In genomic region chr11:120013174-120013711, GRCm38 (mm10) we compare ENCODE assay signal across 8 mouse cellular contexts. TPM values are rescaled to one million over a fixed set of nuclear protein-coding genes. Genes with fewer than 3 reads are reported as not detected.
DNase-seq lines count a peak whose midpoint lies in the region; ATAC-seq and TF ChIP-seq lines count a peak whose summit lies in the region.

No protein-coding gene starts in this region.

- H3K9me3 ChIP-seq in heart, embryonic 12.5 days (replicated peaks): no peaks in the 10 kb centered on the region
- H3K9me3 ChIP-seq in kidney, postnatal 0 days (replicated peaks; ENCODE audit: low read length): no peaks in the 10 kb centered on the region
- H3K9me3 ChIP-seq in stomach, embryonic 15.5 days: no peaks in the 10 kb centered on the region

- peaks cover 33% of the 10 kb centered on the region for H3K27me3 ChIP-seq in C2C12 (ENCODE audit: control insufficient read depth, insufficient read depth, insufficient read length)
- H3K27me3 ChIP-seq in heart, embryonic 12.5 days (replicated peaks): peaks cover 23% of the 10 kb centered on the region
- no peaks in the 10 kb centered on the region for H3K27me3 ChIP-seq in kidney, postnatal 0 days (ENCODE audit: insufficient read depth, low read length)
- H3K27me3 ChIP-seq in liver, adult 2 months (ENCODE audit: control insufficient read depth, insufficient read depth, low read length): no peaks in the 10 kb centered on the region
- H3K27me3 ChIP-seq in stomach, embryonic 15.5 days (replicated peaks): no peaks in the 10 kb centered on the region

- no peaks in the 10 kb centered on the region for H3K36me3 ChIP-seq in C2C12 (ENCODE audit: control insufficient read depth, insufficient read depth)
- H3K36me3 ChIP-seq in heart, embryonic 12.5 days: no peaks in the 10 kb centered on the region
- no peaks in the 10 kb centered on the region for H3K36me3 ChIP-seq in kidney, postnatal 0 days (ENCODE audit: insufficient read depth, low read length)
- H3K36me3 ChIP-seq in liver, adult 2 months (ENCODE audit: control insufficient read depth, insufficient read depth, low read length): no peaks in the 10 kb centered on the region
- H3K36me3 ChIP-seq in stomach, embryonic 15.5 days: no peaks in the 10 kb centered on the region

- TF ChIP-seq CTCF in C2C12 (IDR thresholded peaks at IDR 0.05; ENCODE audit: control insufficient read depth, insufficient read depth, insufficient read length): peak; percentile 52
- peak; percentile 70; the same call in 1 of the 2 replicates for TF ChIP-seq CTCF in embryonic fibroblast, embryonic 13.5 days (IDR thresholded peaks at IDR 0.05; ENCODE audit: borderline replicate concordance, insufficient read depth, low read length)
- peak; percentile 86 for TF ChIP-seq CTCF in kidney, postnatal 0 days (IDR thresholded peaks at IDR 0.05; ENCODE audit: low read depth)
- TF ChIP-seq CTCF in liver, adult 2 months (IDR thresholded peaks at IDR 0.05; ENCODE audit: low read depth, low read length): peak; percentile 74

- H3K9ac ChIP-seq in heart, embryonic 12.5 days: peak overlapping the region; percentile 58; the same call in 1 of the 2 replicates
- peak overlapping the region; percentile 56 for H3K9ac ChIP-seq in kidney, postnatal 0 days (ENCODE audit: low read depth, low read length)
- peak overlapping the region; percentile 59 for H3K9ac ChIP-seq in liver, adult 2 months (ENCODE audit: low read depth, low read length)
- 0 out of 2 replicates have a peak overlapping the region, but pooled peaks have one; percentile 11 for H3K9ac ChIP-seq in stomach, embryonic 15.5 days

- no peaks in the 10 kb centered on the region for H3K79me2 ChIP-seq in C2C12 (ENCODE audit: control insufficient read depth, insufficient read depth)
- H3K79me2 ChIP-seq in liver, adult 2 months (ENCODE audit: control insufficient read depth, insufficient read depth, low read length): no peaks in the 10 kb centered on the region

- peak; percentile 23; the same call in 1 of the 2 replicates for ATAC-seq in heart, embryonic 12.5 days (ENCODE audit: insufficient number of reproducible peaks, low FRiP score)
- ATAC-seq in kidney, postnatal 0 days (replicated peaks; ENCODE audit: low FRiP score, low read depth): peak; percentile 51; the same call in 1 of the 2 replicates
- ATAC-seq in stomach, embryonic 15.5 days (ENCODE audit: insufficient read depth, low FRiP score, low read depth): peak; percentile 46

- no peak for TF ChIP-seq POLR2A in embryonic fibroblast, embryonic 13.5 days (IDR thresholded peaks at IDR 0.05; ENCODE audit: low read depth, low read length)
- no peak for TF ChIP-seq POLR2A in liver, adult 2 months (IDR thresholded peaks at IDR 0.05; ENCODE audit: extremely low read depth, insufficient read depth, low read length)

- peak; percentile 98 for DNase-seq in brain, adult 2 months (ENCODE audit: low read depth, low spot score)
- DNase-seq in kidney, postnatal 0 days (ENCODE audit: low spot score): peak; percentile 94
- DNase-seq in liver, adult 2 months (ENCODE audit: extremely low read depth, low read depth, low spot score): peak; percentile 59
- DNase-seq in naive thymus-derived CD4-positive, alpha-beta T cell, adult 2 months (ENCODE audit: low read depth): peak; percentile 84

- H3ac ChIP-seq in C2C12 (ENCODE audit: control insufficient read depth, insufficient read length, low read depth): no peak overlapping the region

- H3K4me1 ChIP-seq in embryonic fibroblast, embryonic 13.5 days (ENCODE audit: control insufficient read depth, insufficient read depth, low read length): no peaks in the 10 kb centered on the region
- peaks cover 39% of the 10 kb centered on the region for H3K4me1 ChIP-seq in heart, embryonic 12.5 days (replicated peaks)
- H3K4me1 ChIP-seq in kidney, postnatal 0 days (replicated peaks; ENCODE audit: insufficient read depth, low read length): 0 out of 2 replicates have a peak, but pooled peaks cover 10% of the 10 kb centered on the region
- H3K4me1 ChIP-seq in liver, adult 2 months (ENCODE audit: control insufficient read depth, insufficient read depth, low read length): peaks cover 15% of the 10 kb centered on the region
- H3K4me1 ChIP-seq in stomach, embryonic 15.5 days: peaks cover 8% of the 10 kb centered on the region; the same call in 1 of the 2 replicates

- 6% methylated on average over 21 of the region's 21 CpGs for WGBS in heart, embryonic 12.5 days
- WGBS in kidney, postnatal 0 days: 13% methylated on average over 16 of the region's 21 CpGs
- WGBS in liver, adult 2 months: 11% methylated on average over 21 of the region's 21 CpGs
- 12% methylated on average over 21 of the region's 21 CpGs for WGBS in stomach, embryonic 15.5 days

- H3K27ac ChIP-seq in embryonic fibroblast, embryonic 13.5 days (ENCODE audit: insufficient read depth, low read length): no peak overlapping the region
- no peak overlapping the region for H3K27ac ChIP-seq in heart, embryonic 12.5 days (ENCODE audit: poor library complexity, severe bottlenecking)
- no peak overlapping the region for H3K27ac ChIP-seq in kidney, postnatal 0 days
- H3K27ac ChIP-seq in liver, adult 2 months (replicated peaks; ENCODE audit: insufficient read depth, low read depth, low read length): 0 out of 2 replicates have a peak overlapping the region, but pooled peaks have one; percentile 42
- no peak overlapping the region for H3K27ac ChIP-seq in stomach, embryonic 15.5 days

- H3K79me3 ChIP-seq in C2C12 (ENCODE audit: low read depth): no peaks in the 10 kb centered on the region

- no peak overlapping the region for H3K4me3 ChIP-seq in C2C12 (ENCODE audit: insufficient read depth, poor library complexity, severe bottlenecking)
- H3K4me3 ChIP-seq in embryonic fibroblast, embryonic 13.5 days (ENCODE audit: insufficient read depth, low read length): no peak overlapping the region
- H3K4me3 ChIP-seq in heart, embryonic 12.5 days: peak overlapping the region; percentile 40
- H3K4me3 ChIP-seq in kidney, postnatal 0 days (replicated peaks; ENCODE audit: low read depth, low read length): peak overlapping the region; percentile 21
- peak overlapping the region; percentile 47 for H3K4me3 ChIP-seq in liver, adult 2 months (ENCODE audit: insufficient read depth, low read depth, low read length)
- H3K4me3 ChIP-seq in stomach, embryonic 15.5 days (replicated peaks): peak overlapping the region; percentile 36

- peak overlapping the region; percentile 78 for H3K4me2 ChIP-seq in heart, embryonic 12.5 days
- H3K4me2 ChIP-seq in kidney, postnatal 0 days (ENCODE audit: low read length): peak overlapping the region; percentile 62
- peak overlapping the region; percentile 87 for H3K4me2 ChIP-seq in stomach, embryonic 15.5 days

TF ChIP-seq in C2C12, 6 proteins besides CTCF, POLR2A, EP300 and RAD21:
- no peak for TF ChIP-seq CEBPB (IDR thresholded peaks at IDR 0.05; ENCODE audit: low read depth)
- TF ChIP-seq MYOG (IDR thresholded peaks at IDR 0.05; ENCODE audit: control insufficient read depth, extremely low read depth, insufficient read length): no peak
- no peak for TF ChIP-seq FOSL1 (IDR thresholded peaks at IDR 0.05; ENCODE audit: insufficient read depth, low read length, poor library complexity, severe bottlenecking)
- peak; percentile 26 for TF ChIP-seq MAX (IDR thresholded peaks at IDR 0.05)
- TF ChIP-seq MYOD1 (IDR thresholded peaks at IDR 0.05; ENCODE audit: control insufficient read depth, insufficient read length, low read depth): no peak

RNA-seq across cellular contexts. Expression of gene Aatk, which starts 33.7 kb away (rescaled TPM):
- not detected for polyA plus RNA-seq in C2C12 (2012; fragmentation: generic; extraction: Trizol)
- 0.19 TPM in 1 of 2 replicates, not detected in the other for polyA plus RNA-seq in embryonic fibroblast, embryonic 13.5 days (2011; ENCODE audit: insufficient read length, low read depth, missing spikeins)
- polyA plus RNA-seq in heart, embryonic 12.5 days (2016; fragmentation: Nextera tagmentation; extraction: Ambion mirVana): 0.63 and 0.92 TPM in 2 replicates
- 1.4 TPM in 2 replicates for polyA plus RNA-seq in kidney, postnatal 0 days (2015; fragmentation: Nextera tagmentation; extraction: Ambion mirVana)
- 1.0 and 1.2 TPM in 2 replicates for total RNA-seq in liver, adult 2 months (2014; rRNA removed)
- polyA plus RNA-seq in liver, adult 2 months (2012; rRNA removed): 2.0 and 2.6 TPM in 2 replicates
- polyA plus RNA-seq in stomach, embryonic 15.5 days (2015; fragmentation: Nextera tagmentation; extraction: Ambion mirVana): 3.8 and 4.5 TPM in 2 replicates

Comparison
In these comparisons a context has a peak if more than half of its experiments do, and no peak if none do; other contexts are left out.
1. H3K4me3 ChIP-seq: peak in heart, embryonic 12.5 days (single experiment), kidney, postnatal 0 days (single experiment), liver, adult 2 months (single experiment) and stomach, embryonic 15.5 days (single experiment); none in C2C12 (single experiment) and embryonic fibroblast, embryonic 13.5 days (single experiment).
2. Peak in every context shown above with its lines, with median percentiles within 50 percentile points of each other: CTCF ChIP-seq, DNase-seq, ATAC-seq, H3K4me2 ChIP-seq and H3K9ac ChIP-seq.